Mouse (Mus musculus) liver, postnatal 0 days (tissue): ENCODE measurements around the gene Trim38. TPM values are rescaled to one million over a fixed set of nuclear protein-coding genes. Genes with fewer than 3 reads are reported as not detected.

Source experiments
- ATAC-seq: fragments of 200-750 bp; cut with Nextera tagmentation; 2 replicates; pipeline ENCODE4 v1.8.0; 2017; ENCODE audit warnings: mild to moderate bottlenecking, moderate library complexity
- DNase-seq: peaks from one replicate; pipeline ENCODE4 v3.0.0-alpha.2; 2016
- H3K27ac ChIP-seq: fragments of 300-500 bp; sonication (generic); 2 replicates; pipeline ENCODE4 v1.5.1; 2014; ENCODE audit warnings: antibody characterized with exemption, moderate library complexity, mild to moderate bottlenecking, low read depth
- H3K27me3 ChIP-seq: fragments of 300-500 bp; sonication (generic); 2 replicates; pipeline ENCODE4 v1.6.1; 2014; ENCODE audit warnings: low read length, control low read depth, mixed read lengths; ENCODE audit not compliant: insufficient read depth
- H3K36me3 ChIP-seq: fragments of 300-500 bp; sonication (generic); replicated peaks from 2 replicates; pipeline ENCODE4 v1.6.1; 2014; ENCODE audit warnings: mild to moderate bottlenecking, control low read depth, low read length, moderate library complexity, mixed read lengths; ENCODE audit not compliant: insufficient read depth
- H3K4me1 ChIP-seq: fragments of 300-500 bp; sonication (generic); 2 replicates; pipeline ENCODE4 v1.6.1; 2014; ENCODE audit warnings: antibody characterized with exemption, mild to moderate bottlenecking, control low read depth; ENCODE audit not compliant: insufficient read depth
- H3K4me2 ChIP-seq: fragments of 300-500 bp; sonication (generic); 2 replicates; pipeline ENCODE4 v1.6.1; 2014; ENCODE audit warnings: low read depth, mild to moderate bottlenecking, low read length, moderate library complexity, mixed read lengths
- H3K4me3 ChIP-seq: fragments of 300-500 bp; sonication (generic); 2 replicates; pipeline ENCODE4 v1.5.1; 2014; ENCODE audit warnings: low read depth, low read length
- H3K9ac ChIP-seq: fragments of 300-500 bp; sonication (generic); replicated peaks from 2 replicates; pipeline ENCODE4 v1.6.1; 2014; ENCODE audit warnings: mild to moderate bottlenecking, moderate library complexity
- H3K9me3 ChIP-seq: fragments of 300-500 bp; sonication (generic); 2 replicates; pipeline ENCODE4 v1.6.1; 2016; ENCODE audit warnings: mild to moderate bottlenecking, control low read depth, low read length, mixed read lengths
- CTCF ChIP-seq: sonication (generic); IDR thresholded peaks from 2 replicates; pipeline ENCODE4 v1.5.1; 2016; ENCODE audit warnings: antibody characterized with exemption, low read depth
- EP300 ChIP-seq: IDR thresholded peaks from 2 replicates; pipeline ENCODE4 v1.6.1; 2016; ENCODE audit warnings: antibody characterized with exemption, low read depth, mild to moderate bottlenecking
- WGBS: fragments of 180-500 bp; shearing (Covaris S2); extraction: QIAGEN DNeasy Blood & Tissue Kit; methylation state at CpG from one replicate; pipeline ENCODE4 v1.1.7; 2014; ENCODE audit not compliant: insufficient replicate concordance; 5-methylcytosine and 5-hydroxymethylcytosine counted together
- polyA plus RNA-seq: library from polyadenylated mRNA; unstranded; fragments of >200 nt; fragmentation: Nextera tagmentation; extraction: Ambion mirVana; gene quantifications from 2 replicates; pipeline ENCODE4 v1.2.1, GENCODE M21; 2015

Gene Trim38
- polyA plus RNA-seq, 1 experiment from 2014 or later, result not detected

- H3K4me2 ChIP-seq, result peak overlapping the region; percentile 84
- peak overlapping the region; percentile 97 for H3K27ac ChIP-seq
- H3K9ac ChIP-seq, result peak overlapping the region; percentile 79; the same call in 1 of the 2 replicates
- WGBS, result 30% methylated on average over 1 of the region's 1 CpGs
- H3K4me3 ChIP-seq, result peak overlapping the region; percentile 59; the same call in 1 of the 2 replicates
- H3K4me1 ChIP-seq, result peaks cover 20% of the 10 kb centered on the region
- TF ChIP-seq EP300 (0 out of 2 replicates have a peak, but pooled peaks have one; percentile 28), CTCF (no peak)
- ATAC-seq (no peak), DNase-seq (no peak)
- no peaks in the 10 kb centered on the region for H3K9me3 ChIP-seq
- no peaks in the 10 kb centered on the region for H3K36me3 ChIP-seq
- no peaks in the 10 kb centered on the region for H3K27me3 ChIP-seq
These were observed 4.6 kb upstream of the Trim38 start for GRCm38 (mm10) chr13:23765172-23765513.

- Histone ChIP-seq H3K4me3 (no peak overlapping the region), H3K4me1 (peaks cover 15% of the 10 kb centered on the region), H3K27me3 (no peaks in the 10 kb centered on the region), H3K27ac (no peak overlapping the region), H3K9ac (no peak overlapping the region), H3K4me2 (no peak overlapping the region), H3K9me3 (no peaks in the 10 kb centered on the region), H3K36me3 (no peaks in the 10 kb centered on the region)
- no peak for TF ChIP-seq EP300
- TF ChIP-seq CTCF, result no peak
- ATAC-seq, result no peak
- no peak for DNase-seq
These were observed 2.9 kb upstream of the Trim38 start for GRCm38 (mm10) chr13:23766772-23767171.

- no peak overlapping the region for H3K4me2 ChIP-seq
- no peak overlapping the region for H3K9ac ChIP-seq
- DNase-seq, result no peak
- ATAC-seq, result no peak
- H3K9me3 ChIP-seq, result no peaks in the 10 kb centered on the region
- WGBS, result 30% methylated on average over 5 of the region's 5 CpGs
- H3K36me3 ChIP-seq, result no peaks in the 10 kb centered on the region
- H3K27me3 ChIP-seq, result no peaks in the 10 kb centered on the region
- no peak overlapping the region for H3K4me3 ChIP-seq
- H3K27ac ChIP-seq, result no peak overlapping the region
- H3K4me1 ChIP-seq, result peaks cover 12% of the 10 kb centered on the region
- no peak for TF ChIP-seq EP300
- TF ChIP-seq CTCF, result no peak
These were observed 797 bp upstream of the Trim38 start for GRCm38 (mm10) chr13:23768834-23769397.

GRCm38 (mm10) chr13:23772561-23773313 is 3.0 kb downstream of the Trim38 start:
- Histone ChIP-seq H3K9me3 (no peaks in the 10 kb centered on the region), H3K27ac (no peak overlapping the region), H3K36me3 (no peaks in the 10 kb centered on the region), H3K4me2 (peak overlapping the region; percentile 56), H3K27me3 (no peaks in the 10 kb centered on the region), H3K9ac (0 out of 2 replicates have a peak overlapping the region, but pooled peaks have one; percentile 13), H3K4me3 (no peak overlapping the region), H3K4me1 (peaks cover 4% of the 10 kb centered on the region; the same call in 1 of the 2 replicates)
- TF ChIP-seq CTCF (no peak), EP300 (no peak)
- DNase-seq (peak; percentile 60), ATAC-seq (peak; percentile 89)
- WGBS, result 23% methylated on average over 21 of the region's 21 CpGs

GRCm38 (mm10) chr13:23778339-23778738 is 8.6 kb downstream of the Trim38 start:
- 75% methylated on average over 7 of the region's 7 CpGs for WGBS
- H3K9me3 ChIP-seq, result no peaks in the 10 kb centered on the region
- H3K4me3 ChIP-seq, result no peak overlapping the region
- no peak overlapping the region for H3K4me2 ChIP-seq
- H3K36me3 ChIP-seq, result no peaks in the 10 kb centered on the region
- H3K27ac ChIP-seq, result no peak overlapping the region
- DNase-seq (no peak), ATAC-seq (no peak)
- H3K4me1 ChIP-seq, result no peaks in the 10 kb centered on the region
- TF ChIP-seq EP300 (no peak), CTCF (no peak)
- H3K9ac ChIP-seq, result no peak overlapping the region
- H3K27me3 ChIP-seq, result no peaks in the 10 kb centered on the region

- ATAC-seq (no peak), DNase-seq (no peak)
- no peaks in the 10 kb centered on the region for H3K4me1 ChIP-seq
- WGBS, result 55% methylated on average over 4 of the region's 4 CpGs
- H3K9me3 ChIP-seq, result no peaks in the 10 kb centered on the region
- no peaks in the 10 kb centered on the region for H3K36me3 ChIP-seq
- H3K4me2 ChIP-seq, result no peak overlapping the region
- TF ChIP-seq CTCF (no peak), EP300 (no peak)
- no peaks in the 10 kb centered on the region for H3K27me3 ChIP-seq
- no peak overlapping the region for H3K9ac ChIP-seq
- no peak overlapping the region for H3K27ac ChIP-seq
- H3K4me3 ChIP-seq, result no peak overlapping the region
These were observed 9.3 kb downstream of the Trim38 start for GRCm38 (mm10) chr13:23779025-23779424.
